Mouse (Mus musculus): Measurements from ENCODE around the gene Hao2.

Gene Hao2

DNA sequence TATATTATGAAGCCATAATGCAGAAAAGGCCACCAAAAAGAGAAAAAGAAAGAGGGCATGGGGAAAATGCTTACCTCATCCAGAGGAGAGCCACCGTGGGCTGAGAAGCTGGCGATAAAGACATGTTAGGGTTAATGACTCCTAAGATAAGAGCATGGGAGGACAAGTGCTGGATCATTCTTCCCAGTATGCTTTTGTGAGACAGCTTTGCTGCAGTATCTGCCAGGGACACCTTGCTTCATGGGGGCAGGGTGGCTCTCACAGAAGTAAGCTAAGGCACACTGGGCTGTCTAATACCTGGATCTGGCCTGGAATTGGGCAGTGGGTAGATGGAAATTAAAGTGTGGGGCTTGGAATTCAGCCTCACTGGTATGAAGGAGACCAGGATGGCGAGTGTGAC, 37.9 kb downstream of the Hao2 start:
- DNase-seq, result no peak

DNA sequence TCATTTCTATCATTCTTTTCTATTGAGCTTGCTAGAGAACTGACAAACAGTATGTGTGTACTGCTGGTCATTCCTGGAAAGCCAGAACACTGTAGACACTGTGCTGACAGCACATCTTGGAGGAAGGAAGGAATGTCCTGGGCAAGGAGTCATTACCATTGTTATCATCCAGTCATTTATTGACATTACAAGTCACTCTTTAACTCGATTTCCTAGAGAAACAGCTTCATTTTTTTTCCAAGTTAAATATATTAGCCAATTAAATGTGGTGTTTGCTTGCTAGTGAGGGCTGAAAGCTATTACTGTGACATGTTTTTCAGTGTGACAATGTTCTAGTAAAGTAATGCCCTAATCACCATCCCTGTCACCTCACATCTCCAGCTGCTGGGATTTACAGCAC, 39.4 kb downstream of the Hao2 start:
- no peak for DNase-seq

DNA sequence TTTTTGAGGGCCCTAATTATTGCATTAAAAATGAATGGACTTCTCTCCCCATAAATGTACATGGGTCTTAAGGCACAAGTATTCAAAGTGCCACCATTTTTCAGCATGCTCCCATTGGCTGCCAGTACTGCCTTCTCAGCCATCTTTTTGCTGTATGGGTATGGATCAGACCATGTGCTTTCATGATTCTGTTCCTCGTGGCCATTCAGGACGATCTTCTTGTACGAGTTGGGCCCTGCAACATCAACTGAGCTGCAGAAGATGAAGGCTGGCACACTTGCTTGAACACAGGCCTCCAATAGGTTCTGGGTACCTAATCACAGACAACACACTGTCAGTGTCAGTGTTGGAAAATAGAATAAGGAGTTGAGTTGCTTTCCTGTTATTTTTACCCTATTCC, 40.0 kb downstream of the Hao2 start:
- DNase-seq, result no peak

DNA sequence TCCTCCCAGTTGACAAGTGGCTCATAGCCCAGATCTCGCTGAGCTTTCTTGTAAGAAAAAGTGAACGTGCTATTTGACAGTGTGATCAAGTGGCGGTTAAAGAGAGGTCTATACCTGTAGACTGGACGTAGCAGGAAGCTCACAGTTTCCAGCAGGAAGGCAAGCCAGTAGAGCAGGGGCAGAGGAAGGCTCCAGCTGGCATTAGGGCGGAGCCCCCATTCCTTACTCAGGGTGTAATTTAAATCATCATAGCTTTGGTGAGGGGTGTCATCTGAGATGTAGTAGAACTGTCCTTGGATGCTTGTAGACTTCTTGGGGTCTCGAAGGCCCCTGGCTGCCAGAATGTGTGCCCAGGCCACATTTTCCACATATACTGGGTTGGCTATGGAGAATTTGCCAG, 40.4 kb downstream of the Hao2 start:
- no peak for DNase-seq

DNA sequence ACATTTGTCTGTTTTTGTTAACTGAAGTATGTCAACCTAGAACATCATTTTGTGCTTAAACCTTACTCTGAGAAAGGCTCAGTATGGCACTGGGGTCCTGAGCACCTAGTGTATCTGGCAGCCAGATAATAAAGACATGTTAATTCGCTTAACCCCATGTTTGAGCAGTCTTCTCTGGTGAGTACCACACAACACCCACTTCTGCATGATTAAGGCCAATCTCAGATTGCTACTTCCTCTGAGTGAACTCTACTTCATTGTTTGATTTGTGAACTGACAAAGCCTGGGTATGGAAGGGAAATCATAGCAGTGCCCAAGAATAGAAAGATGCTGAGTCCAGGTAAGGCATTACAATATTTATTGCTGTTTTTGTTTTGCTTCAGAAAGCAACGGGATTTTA, 41.2 kb downstream of the Hao2 start:
- no peak for DNase-seq

DNA sequence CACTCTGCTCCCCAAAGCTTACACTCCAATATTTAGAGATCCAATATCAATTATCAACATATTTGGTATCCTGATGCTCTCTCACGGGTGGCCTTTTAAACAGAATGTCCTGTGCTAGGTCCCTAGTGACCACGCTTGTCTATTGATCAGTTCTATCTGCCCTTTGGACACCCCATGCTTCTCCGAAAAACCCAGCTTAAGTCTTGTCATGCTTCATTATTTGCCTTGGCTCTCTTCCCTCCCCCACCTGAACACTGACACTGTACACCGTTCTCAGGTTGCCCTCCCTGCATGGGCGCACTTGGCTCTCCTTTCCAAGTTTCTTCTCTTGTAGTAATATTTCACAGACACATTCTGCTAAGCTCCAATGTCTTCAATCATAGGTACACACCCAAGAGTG, 42.8 kb downstream of the Hao2 start:
- peak in 1 of 2 experiments; percentile 3 for DNase-seq

DNA sequence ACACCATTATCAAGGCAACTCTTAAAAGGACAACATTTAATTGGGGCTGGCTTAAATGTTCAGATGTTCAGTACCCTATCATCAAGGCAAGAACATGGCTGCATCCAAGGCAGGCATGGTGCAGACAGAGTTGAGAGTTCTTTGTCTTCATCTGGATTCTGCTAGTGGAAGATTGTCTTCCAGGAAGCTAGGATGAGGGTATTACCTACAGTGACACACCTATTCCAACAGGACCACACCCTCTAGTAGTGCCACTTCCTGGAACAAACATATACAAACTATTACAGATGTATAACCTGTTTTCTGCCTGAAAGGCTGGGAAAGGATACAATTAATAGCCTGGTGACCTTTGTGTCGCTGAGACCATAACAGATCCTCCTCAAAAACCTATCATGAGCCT, 44.1 kb downstream of the Hao2 start:
- DNase-seq, result no peak

Data from kidney, postnatal 4 days (tissue).